Mouse (Mus musculus) cerebral cortex, adult 2 months (tissue): ENCODE results near the gene Olfr391-ps.

Experiments used
- WGBS: fragments of 180-500 bp; shearing (Covaris S2); methylation state at CpG from one replicate; pipeline ENCODE4 v1.1.7; 2018; 5-methylcytosine and 5-hydroxymethylcytosine counted together

Olfr391-ps gene

GRCm38 (mm10) chr11:73802952-73803351 is at the start of gene Olfr391-ps:
Olfr391-ps (minus strand) TSS chr11:73803052.
- WGBS = 15% methylated on average over 1 of the region's 1 CpGs

GRCm38 (mm10) chr11:73851354-73851753 is 48.5 kb upstream of the Olfr391-ps start, which contains the start of gene Olfr393:
Olfr393 (minus strand) TSS chr11:73851454.

GRCm38 (mm10) chr11:73816949-73817348 is 14.1 kb upstream of the Olfr391-ps start, which contains the start of gene Olfr392:
Olfr392 (minus strand) TSS chr11:73817049.
- WGBS = 97% methylated on average over 1 of the region's 1 CpGs

- WGBS = 68% methylated on average over 1 of the region's 1 CpGs
Observed at GRCm38 (mm10) chr11:73782664-73783063, 20.2 kb downstream of the Olfr391-ps start, which contains the start of gene Olfr390. Olfr390 (plus strand) TSS chr11:73782964.

GRCm38 (mm10) chr11:73780613-73781012 is 22.2 kb downstream of the Olfr391-ps start, which contains the start of gene Olfr389:
Olfr389 (minus strand) TSS chr11:73780713.
- 84% methylated on average over 1 of the region's 1 CpGs for WGBS
